Mouse (Mus musculus): Measurements from ENCODE around the gene Rinl. TPM values are rescaled to one million over a fixed set of nuclear protein-coding genes. Genes with fewer than 3 reads are reported as not detected.

Rinl gene
- total RNA-seq, 1 experiment: 17.2 TPM

DNA sequence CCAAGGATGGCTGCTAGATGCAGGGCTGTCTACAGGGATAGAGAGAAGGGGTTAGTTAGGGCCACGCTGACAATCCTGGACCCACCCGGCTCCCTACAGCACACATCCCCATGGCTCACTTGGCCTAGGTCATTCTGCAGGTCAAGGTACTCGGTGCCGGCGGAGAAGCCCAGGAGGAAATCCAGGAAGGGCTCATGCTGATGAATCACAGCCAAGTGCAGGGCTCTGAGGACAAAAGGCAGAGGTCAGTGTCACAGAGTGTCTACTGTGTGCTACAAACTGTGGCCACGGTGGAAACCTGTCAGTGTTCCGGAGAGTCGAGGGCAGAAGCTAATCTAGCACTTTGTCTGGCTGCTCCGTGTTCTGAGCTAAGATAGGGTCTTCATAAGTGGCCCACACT lies 26.9 kb upstream of the Rinl start:
- H3K4me3 ChIP-seq (ENCODE audit: insufficient read depth in 1 of 2, low read depth in 1 of 2, low read length in 2 of 2, poor library complexity in 1 of 2, severe bottlenecking in 1 of 2): no peak overlapping the region
- in situ Hi-C loops (cut with MboI; ENCODE audit: low sequenced_read_pairs in 2 of 2, unreplicated experiment in 2 of 2): no loop called here
- no peaks in the 10 kb centered on the region for H3K9me3 ChIP-seq (ENCODE audit: control insufficient read depth, insufficient read depth, low read depth, low read length)
- peaks cover 11% of the 10 kb centered on the region; the same call in 1 of the 2 replicates for H3K36me3 ChIP-seq (ENCODE audit: control insufficient read depth, insufficient read depth, low read length, poor library complexity, severe bottlenecking)
- H3K9ac ChIP-seq (ENCODE audit: insufficient read depth, low read depth, low read length, poor library complexity, severe bottlenecking): no peak overlapping the region
- peaks cover 0 to 10% of the 10 kb centered on the region in 2 experiments; a peak in 1 of 4 replicates for H3K4me1 ChIP-seq (ENCODE audit: control insufficient read depth in 2 of 2, insufficient read depth in 2 of 2, low read length in 2 of 2, poor library complexity in 1 of 2)
- DNase-seq (ENCODE audit: low read depth, low spot score): no peak
- TF ChIP-seq ZC3H11A (IDR thresholded peaks at IDR 0.05; ENCODE audit: borderline replicate concordance, low read depth, low read length) (no peak), CHD2 (IDR thresholded peaks at IDR 0.05; ENCODE audit: low read depth, low read length) (no peak), MAFK (IDR thresholded peaks at IDR 0.05; ENCODE audit: insufficient read depth, low read depth, low read length) (no peak), ZNF384 (IDR thresholded peaks at IDR 0.05; ENCODE audit: low read depth, low read length) (no peak), HCFC1 (IDR thresholded peaks at IDR 0.05; ENCODE audit: borderline replicate concordance, insufficient read depth, low read length) (no peak)
- H3K27ac ChIP-seq (ENCODE audit: insufficient read depth, low read depth, low read length, poor library complexity, severe bottlenecking): no peak overlapping the region

DNA sequence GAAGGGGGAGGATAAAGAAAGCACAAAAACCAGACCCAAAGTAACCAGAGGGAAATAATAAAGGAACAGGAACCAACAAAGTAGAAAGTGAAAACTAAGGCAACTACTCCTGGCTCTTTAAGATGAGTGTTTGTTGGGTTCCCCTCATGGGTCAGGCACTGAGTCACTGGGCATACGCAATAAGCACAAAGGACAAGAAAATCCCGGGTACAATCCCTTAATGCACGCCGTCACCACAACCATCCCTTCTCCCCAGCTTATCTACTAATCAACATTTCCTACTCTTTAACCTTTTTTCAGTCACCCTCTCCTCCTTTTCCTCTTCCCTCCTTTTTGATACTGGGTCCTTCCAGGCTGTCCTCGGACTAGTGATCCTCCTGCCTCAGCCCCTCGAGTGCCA lies 23.6 kb upstream of the Rinl start:
- Histone ChIP-seq H3K27ac (ENCODE audit: insufficient read depth, low read depth, low read length, poor library complexity, severe bottlenecking) (no peak overlapping the region), H3K36me3 (ENCODE audit: control insufficient read depth, insufficient read depth, low read length, poor library complexity, severe bottlenecking) (peaks cover 5% of the 10 kb centered on the region; the same call in 1 of the 2 replicates), H3K4me1 (ENCODE audit: control insufficient read depth in 2 of 2, insufficient read depth in 2 of 2, low read length in 2 of 2, poor library complexity in 1 of 2) (peaks cover 0 to 4% of the 10 kb centered on the region in 2 experiments; a peak in 1 of 4 replicates), H3K9ac (ENCODE audit: insufficient read depth, low read depth, low read length, poor library complexity, severe bottlenecking) (peak overlapping the region; percentile 76; the same call in 1 of the 2 replicates), H3K9me3 (ENCODE audit: control insufficient read depth, insufficient read depth, low read depth, low read length) (no peaks in the 10 kb centered on the region), H3K4me3 (ENCODE audit: insufficient read depth in 1 of 2, low read depth in 1 of 2, low read length in 2 of 2, poor library complexity in 1 of 2, severe bottlenecking in 1 of 2) (no peak overlapping the region)
- no peak for DNase-seq (ENCODE audit: low read depth, low spot score)
- TF ChIP-seq CHD2 (IDR thresholded peaks at IDR 0.05; ENCODE audit: low read depth, low read length) (no peak), ZC3H11A (IDR thresholded peaks at IDR 0.05; ENCODE audit: borderline replicate concordance, low read depth, low read length) (no peak), HCFC1 (IDR thresholded peaks at IDR 0.05; ENCODE audit: borderline replicate concordance, insufficient read depth, low read length) (no peak), ZNF384 (IDR thresholded peaks at IDR 0.05; ENCODE audit: low read depth, low read length) (no peak), MAFK (IDR thresholded peaks at IDR 0.05; ENCODE audit: insufficient read depth, low read depth, low read length) (no peak)
- in situ Hi-C loops (cut with MboI; ENCODE audit: low sequenced_read_pairs in 2 of 2, unreplicated experiment in 2 of 2): no loop called here

DNA sequence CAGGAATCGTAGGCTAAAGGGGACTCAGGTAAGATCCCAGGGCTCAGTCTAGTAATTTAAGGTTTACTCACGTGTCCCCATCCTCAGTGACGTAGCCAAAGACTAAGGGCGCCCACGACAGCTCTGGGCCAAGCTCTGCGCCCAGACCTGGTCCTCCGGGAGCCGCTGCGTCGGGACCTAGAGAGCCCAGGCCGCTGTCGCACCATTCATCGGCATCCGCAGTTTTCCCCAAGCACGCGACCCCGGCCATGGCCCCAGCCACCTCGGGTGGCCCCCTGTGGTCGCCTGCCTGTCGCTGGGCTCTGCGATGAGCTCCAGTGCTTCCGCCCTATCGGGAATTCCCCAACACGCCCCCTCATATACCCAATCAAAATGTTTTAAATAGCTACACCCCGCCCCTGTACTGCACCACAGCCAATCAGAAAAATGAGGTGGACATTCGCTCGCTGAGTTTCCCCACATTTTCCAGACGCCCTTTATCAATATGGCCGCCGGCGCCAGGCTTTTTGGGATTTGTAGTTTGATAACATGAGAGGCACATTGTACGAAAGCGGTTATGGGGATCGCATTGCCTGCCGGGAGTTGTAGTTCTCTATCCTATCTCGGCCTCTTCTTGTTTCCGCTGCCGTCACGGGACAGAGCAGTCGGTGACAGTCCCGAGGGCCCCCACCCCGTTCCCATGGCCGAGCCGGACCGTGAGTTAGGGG lies 22.4 kb upstream of the Rinl start, which contains the start of gene Sirt2:
Gene Sirt2, plus strand, starts transcription at position 563 of the 707 bp plus-strand sequence.
- no peak within 1 kb of the TSS for H3K27ac ChIP-seq (ENCODE audit: insufficient read depth, low read depth, low read length, poor library complexity, severe bottlenecking)
- in situ Hi-C loops (cut with MboI; ENCODE audit: low sequenced_read_pairs in 2 of 2, unreplicated experiment in 2 of 2): no loop called here
- no peak for TF ChIP-seq ZC3H11A (IDR thresholded peaks at IDR 0.05; ENCODE audit: borderline replicate concordance, low read depth, low read length)
- no peak for TF ChIP-seq MAFK (IDR thresholded peaks at IDR 0.05; ENCODE audit: insufficient read depth, low read depth, low read length)
- TF ChIP-seq HCFC1 (IDR thresholded peaks at IDR 0.05; ENCODE audit: borderline replicate concordance, insufficient read depth, low read length): peak; percentile 100
- TF ChIP-seq ZNF384 (IDR thresholded peaks at IDR 0.05; ENCODE audit: low read depth, low read length): no peak
- TF ChIP-seq CHD2 (IDR thresholded peaks at IDR 0.05; ENCODE audit: low read depth, low read length): peak; percentile 86

DNA sequence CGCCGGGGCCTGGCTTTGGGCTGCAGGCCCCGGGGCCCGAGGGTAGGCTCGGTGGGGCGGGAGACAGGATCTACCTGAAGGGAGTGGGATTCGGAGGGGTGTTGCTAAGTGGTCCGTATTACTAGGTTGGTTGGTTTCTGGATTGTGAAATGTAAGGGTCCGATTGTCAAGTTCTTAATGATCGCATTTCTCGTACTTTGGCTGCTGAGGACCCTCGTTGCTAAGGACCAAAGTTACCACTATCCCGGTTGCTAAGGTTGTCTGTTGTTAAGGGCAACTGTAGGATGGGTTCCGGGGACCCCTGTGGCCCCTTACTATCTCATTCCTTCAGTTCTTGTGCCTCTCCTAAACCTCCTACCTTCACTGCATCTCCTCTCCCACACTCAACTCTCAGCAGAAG lies 21.9 kb upstream of the Rinl start:
- H3K9me3 ChIP-seq (ENCODE audit: control insufficient read depth, insufficient read depth, low read depth, low read length): no peaks in the 10 kb centered on the region
- H3K36me3 ChIP-seq (ENCODE audit: control insufficient read depth, insufficient read depth, low read length, poor library complexity, severe bottlenecking): no peaks in the 10 kb centered on the region; the same call in 1 of the 2 replicates
- no peak overlapping the region for H3K27ac ChIP-seq (ENCODE audit: insufficient read depth, low read depth, low read length, poor library complexity, severe bottlenecking)
- H3K9ac ChIP-seq (ENCODE audit: insufficient read depth, low read depth, low read length, poor library complexity, severe bottlenecking): peak overlapping the region; percentile 37; the same call in 1 of the 2 replicates
- TF ChIP-seq MAFK (IDR thresholded peaks at IDR 0.05; ENCODE audit: insufficient read depth, low read depth, low read length) (no peak), ZNF384 (IDR thresholded peaks at IDR 0.05; ENCODE audit: low read depth, low read length) (no peak), HCFC1 (IDR thresholded peaks at IDR 0.05; ENCODE audit: borderline replicate concordance, insufficient read depth, low read length) (no peak), CHD2 (IDR thresholded peaks at IDR 0.05; ENCODE audit: low read depth, low read length) (no peak), ZC3H11A (IDR thresholded peaks at IDR 0.05; ENCODE audit: borderline replicate concordance, low read depth, low read length) (no peak)
- in situ Hi-C loops (cut with MboI; ENCODE audit: low sequenced_read_pairs in 2 of 2, unreplicated experiment in 2 of 2): no loop called here
- DNase-seq (ENCODE audit: low read depth, low spot score): no peak
- H3K4me3 ChIP-seq (ENCODE audit: insufficient read depth in 1 of 2, low read depth in 1 of 2, low read length in 2 of 2, poor library complexity in 1 of 2, severe bottlenecking in 1 of 2): peak overlapping the region; percentile 59 to 73
- peaks cover 0 to 4% of the 10 kb centered on the region in 2 experiments; a peak in 1 of 4 replicates for H3K4me1 ChIP-seq (ENCODE audit: control insufficient read depth in 2 of 2, insufficient read depth in 2 of 2, low read length in 2 of 2, poor library complexity in 1 of 2)

More for the DNA sequence above, 22.4 kb upstream of the Rinl start, which contains the start of gene Sirt2:
- H3K36me3 ChIP-seq (ENCODE audit: control insufficient read depth, insufficient read depth, low read length, poor library complexity, severe bottlenecking): peaks cover 4% of the 10 kb centered on the region; the same call in 1 of the 2 replicates
- H3K9ac ChIP-seq (ENCODE audit: insufficient read depth, low read depth, low read length, poor library complexity, severe bottlenecking): peak within 1 kb of the TSS; percentile 76
- peak; percentile 100 for DNase-seq (ENCODE audit: low read depth, low spot score)
- H3K9me3 ChIP-seq (ENCODE audit: control insufficient read depth, insufficient read depth, low read depth, low read length): no peaks in the 10 kb centered on the region
- H3K4me3 ChIP-seq (ENCODE audit: insufficient read depth in 1 of 2, low read depth in 1 of 2, low read length in 2 of 2, poor library complexity in 1 of 2, severe bottlenecking in 1 of 2): peak within 1 kb of the TSS; percentile 82 to 90
- H3K4me1 ChIP-seq (ENCODE audit: control insufficient read depth in 2 of 2, insufficient read depth in 2 of 2, low read length in 2 of 2, poor library complexity in 1 of 2): peaks cover 0 to 4% of the 10 kb centered on the region in 2 experiments; a peak in 1 of 4 replicates
